Mouse (Mus musculus): ENCODE results near the gene Olfr1441.

- TF ChIP-seq CTCF (IDR thresholded peaks at IDR 0.05) (no peak), EP300 (IDR thresholded peaks at IDR 0.05; ENCODE audit: insufficient read depth, low read depth, low read length) (no peak)
Observed at GRCm38 (mm10) chr19:12463722-12464035, 46.4 kb downstream of the Olfr1441 start.

All from heart, adult 2 months (tissue).